Mouse (Mus musculus): Measurements from ENCODE around the gene Pon3. TPM values are rescaled to one million over a fixed set of nuclear protein-coding genes. Genes with fewer than 3 reads are reported as not detected.

Pon3 gene
- total RNA-seq (2014; fragmentation: Nextera tagmentation) (75.7 and 101 TPM in 2 replicates), total RNA-seq (2017) (48.2 and 48.5 TPM in 2 replicates), polyA plus RNA-seq (2012) (1.5 and 1.9 TPM in 2 replicates)

DNA sequence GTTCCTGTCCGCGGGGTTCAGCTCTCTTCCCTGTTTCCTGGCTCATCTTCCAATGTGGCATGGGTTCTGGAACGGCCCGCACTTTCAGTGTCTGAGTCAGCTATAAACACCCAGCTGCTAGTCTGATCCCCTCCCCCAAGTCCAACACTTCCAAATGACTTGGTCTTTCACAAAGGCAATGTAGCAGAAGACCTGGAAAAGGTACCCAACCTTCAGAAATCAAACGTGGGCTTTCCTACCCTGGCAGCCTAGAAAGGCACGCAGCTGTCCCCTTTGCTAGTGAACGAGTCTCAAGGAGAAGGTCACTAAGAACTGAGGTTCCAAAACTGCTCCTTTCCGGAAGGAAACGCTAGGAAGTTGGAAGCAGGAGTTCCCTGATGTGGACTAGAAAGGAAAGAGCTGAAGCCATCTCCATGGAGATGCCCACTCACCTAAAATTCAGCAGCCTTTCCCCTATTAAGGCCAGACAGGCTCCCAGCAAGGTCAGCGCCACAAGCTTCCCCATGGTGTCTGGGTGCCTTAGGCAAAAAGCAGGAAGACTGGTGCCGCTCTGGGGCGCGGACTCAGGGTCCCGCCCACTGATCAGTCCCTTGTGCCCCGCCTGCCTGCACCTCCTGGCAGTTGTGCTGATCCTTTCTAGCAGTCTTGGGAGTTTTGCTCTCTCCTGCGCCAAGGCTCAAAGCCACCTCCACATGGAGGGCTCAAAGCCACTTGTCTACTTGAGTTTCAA is at the start of gene Pon3:
Pon3 (minus strand) TSS at position 565 of the 730 bp plus-strand sequence.
- peak; percentile 69 for DNase-seq (ENCODE audit: low spot score)
- ATAC-seq (ENCODE audit: extremely low read depth, insufficient number of reproducible peaks, low FRiP score, poor library complexity, severe bottlenecking), result peak; percentile 97
- Histone ChIP-seq H3K27me3 (ENCODE audit: insufficient read depth, low read length) (no peaks in the 10 kb centered on the region), H3K9me3 (replicated peaks) (no peaks in the 10 kb centered on the region), H3K4me1 (ENCODE audit: insufficient read depth, low read depth, low read length) (peaks cover 42% of the 10 kb centered on the region), H3K36me3 (replicated peaks) (peaks cover 25% of the 10 kb centered on the region), H3K4me3 (ENCODE audit: low read depth, low read length) (peak within 1 kb of the TSS; percentile 71)
- TF ChIP-seq TAL1 (conservative IDR thresholded peaks at IDR 0.05; ENCODE audit: low read depth, low read length) (no peak), CTCF (IDR thresholded peaks at IDR 0.05; ENCODE audit: low read depth, low read length) (no peak), GATA1 (IDR thresholded peaks at IDR 0.05; ENCODE audit: borderline replicate concordance, low read length) (no peak), GATA2 (IDR thresholded peaks at IDR 0.05; ENCODE audit: borderline replicate concordance, low read depth, low read length) (no peak), POLR2AphosphoS5 (IDR thresholded peaks at IDR 0.05; ENCODE audit: insufficient replicate concordance, low read depth, low read length) (no peak)

DNA sequence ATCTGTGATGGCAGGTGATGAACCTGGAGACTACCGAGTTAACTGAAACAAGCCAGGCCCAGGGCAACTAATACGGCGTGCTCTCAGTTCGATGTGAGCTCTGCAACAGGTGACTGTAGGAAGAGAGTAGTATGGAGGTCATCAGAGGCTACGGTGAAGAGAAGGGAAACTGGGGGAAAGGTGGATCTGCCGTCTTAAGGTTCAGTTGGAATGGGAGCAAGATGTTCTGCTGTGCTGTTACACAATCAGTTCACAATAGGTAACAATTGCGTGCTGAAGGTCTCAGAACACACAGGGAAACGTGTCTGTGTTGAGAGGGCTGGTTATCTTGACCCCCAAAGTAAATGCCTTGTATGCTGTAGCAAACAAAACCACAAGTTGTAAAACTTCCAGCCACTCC is 48.9 kb upstream of the Pon3 start:
- ATAC-seq (ENCODE audit: extremely low read depth, insufficient number of reproducible peaks, low FRiP score, poor library complexity, severe bottlenecking), result no peak
- peaks cover 3% of the 10 kb centered on the region for H3K36me3 ChIP-seq (replicated peaks)
- TF ChIP-seq TAL1 (conservative IDR thresholded peaks at IDR 0.05; ENCODE audit: low read depth, low read length) (no peak), CTCF (IDR thresholded peaks at IDR 0.05; ENCODE audit: low read depth, low read length) (no peak), POLR2AphosphoS5 (IDR thresholded peaks at IDR 0.05; ENCODE audit: insufficient replicate concordance, low read depth, low read length) (no peak), GATA1 (IDR thresholded peaks at IDR 0.05; ENCODE audit: borderline replicate concordance, low read length) (no peak), GATA2 (IDR thresholded peaks at IDR 0.05; ENCODE audit: borderline replicate concordance, low read depth, low read length) (no peak)

DNA sequence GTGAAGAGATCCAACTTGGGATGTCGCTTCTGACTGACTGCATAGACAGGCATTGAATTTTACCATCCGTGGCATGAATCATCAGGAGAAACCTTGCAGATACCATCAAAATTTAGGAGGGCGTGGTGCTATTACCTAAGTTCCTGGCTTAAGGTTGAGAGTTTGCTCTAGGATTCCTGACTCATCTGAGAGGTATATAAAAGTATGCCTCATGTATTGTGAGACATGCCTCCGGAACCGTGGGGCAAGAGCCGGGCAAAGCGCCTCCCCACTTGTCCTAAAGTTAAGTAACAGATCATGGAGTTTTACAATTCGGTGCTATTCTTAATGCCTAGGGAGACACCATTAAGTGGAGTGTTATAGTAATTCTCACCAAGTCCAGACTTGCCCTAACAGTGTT is 44.5 kb upstream of the Pon3 start:
- ATAC-seq (ENCODE audit: extremely low read depth, insufficient number of reproducible peaks, low FRiP score, poor library complexity, severe bottlenecking), result no peak
- Histone ChIP-seq H3K4me3 (ENCODE audit: low read depth, low read length) (no peak overlapping the region), H3K9me3 (replicated peaks) (no peaks in the 10 kb centered on the region), H3K36me3 (replicated peaks) (peaks cover 9% of the 10 kb centered on the region), H3K4me1 (ENCODE audit: insufficient read depth, low read depth, low read length) (peaks cover 46% of the 10 kb centered on the region), H3K27me3 (ENCODE audit: insufficient read depth, low read length) (no peaks in the 10 kb centered on the region)
- DNase-seq (ENCODE audit: low spot score), result no peak
- no peak for TF ChIP-seq POLR2AphosphoS5 (IDR thresholded peaks at IDR 0.05; ENCODE audit: insufficient replicate concordance, low read depth, low read length)
- no peak for TF ChIP-seq GATA1 (IDR thresholded peaks at IDR 0.05; ENCODE audit: borderline replicate concordance, low read length)
- TF ChIP-seq TAL1 (conservative IDR thresholded peaks at IDR 0.05; ENCODE audit: low read depth, low read length), result no peak
- no peak for TF ChIP-seq GATA2 (IDR thresholded peaks at IDR 0.05; ENCODE audit: borderline replicate concordance, low read depth, low read length)
- no peak for TF ChIP-seq CTCF (IDR thresholded peaks at IDR 0.05; ENCODE audit: low read depth, low read length)

More for the DNA sequence above, 48.9 kb upstream of the Pon3 start:
- no peak overlapping the region for H3K4me3 ChIP-seq (ENCODE audit: low read depth, low read length)
- no peak for DNase-seq (ENCODE audit: low spot score)
- no peaks in the 10 kb centered on the region for H3K27me3 ChIP-seq (ENCODE audit: insufficient read depth, low read length)
- H3K9me3 ChIP-seq (replicated peaks), result no peaks in the 10 kb centered on the region
- H3K4me1 ChIP-seq (ENCODE audit: insufficient read depth, low read depth, low read length), result peaks cover 35% of the 10 kb centered on the region

DNA sequence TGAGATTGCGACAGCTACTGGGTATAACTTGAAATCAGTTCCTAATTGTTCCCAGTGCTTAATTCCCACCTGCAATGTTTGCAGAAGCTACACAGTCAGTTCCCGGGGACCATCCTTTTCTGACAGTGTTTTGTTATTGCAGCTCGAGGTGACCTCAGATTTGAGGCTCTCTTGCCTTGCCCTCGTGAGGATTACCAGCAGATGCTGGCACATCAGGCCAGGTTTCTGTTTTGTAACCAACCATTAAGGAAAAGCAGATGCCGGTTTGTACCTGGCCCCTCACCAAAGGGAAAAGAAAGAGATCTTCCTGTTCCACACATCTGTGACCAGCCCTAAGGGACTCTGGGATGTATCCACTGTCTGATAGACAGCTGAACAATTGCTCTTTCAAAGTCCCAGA is 43.5 kb upstream of the Pon3 start:
- H3K27me3 ChIP-seq (ENCODE audit: insufficient read depth, low read length), result no peaks in the 10 kb centered on the region

DNA sequence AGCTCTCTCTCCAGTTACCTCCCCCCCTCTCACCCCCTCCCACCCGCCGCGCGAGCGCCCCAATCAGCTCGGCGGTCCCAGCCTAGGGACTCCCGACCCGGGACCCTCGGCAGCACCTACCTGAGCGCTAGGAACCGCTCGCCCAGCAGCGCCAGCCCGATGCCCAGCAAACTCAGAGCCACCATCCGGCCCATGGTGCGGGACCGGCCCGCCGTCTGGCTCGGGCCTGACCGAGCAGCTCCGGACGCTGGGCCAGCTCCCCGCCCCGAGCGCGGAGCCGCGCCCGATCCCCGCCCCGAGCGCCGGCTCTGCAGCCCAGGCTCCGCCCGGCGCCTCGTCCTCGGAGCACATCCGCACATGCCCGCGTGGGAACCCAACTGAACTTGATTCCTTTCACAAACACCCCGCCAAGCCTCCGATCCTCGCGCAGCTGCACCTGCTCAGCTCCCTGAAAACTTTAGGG is 42.0 kb upstream of the Pon3 start, which contains the start of gene Pon2:
Pon2 (minus strand) TSS at position 364 of the 463 bp plus-strand sequence.
- no peak for TF ChIP-seq CTCF (IDR thresholded peaks at IDR 0.05; ENCODE audit: low read depth, low read length)
- TF ChIP-seq GATA1 (IDR thresholded peaks at IDR 0.05; ENCODE audit: borderline replicate concordance, low read length), result no peak
- no peak for TF ChIP-seq GATA2 (IDR thresholded peaks at IDR 0.05; ENCODE audit: borderline replicate concordance, low read depth, low read length)
- TF ChIP-seq TAL1 (conservative IDR thresholded peaks at IDR 0.05; ENCODE audit: low read depth, low read length), result no peak
- no peak for TF ChIP-seq POLR2AphosphoS5 (IDR thresholded peaks at IDR 0.05; ENCODE audit: insufficient replicate concordance, low read depth, low read length)
- H3K36me3 ChIP-seq (replicated peaks), result peaks cover 30% of the 10 kb centered on the region
- H3K4me3 ChIP-seq (ENCODE audit: low read depth, low read length), result peak within 1 kb of the TSS; percentile 78
- peaks cover 61% of the 10 kb centered on the region for H3K4me1 ChIP-seq (ENCODE audit: insufficient read depth, low read depth, low read length)
- peak; percentile 45 for ATAC-seq (ENCODE audit: extremely low read depth, insufficient number of reproducible peaks, low FRiP score, poor library complexity, severe bottlenecking)
- peak; percentile 69 for DNase-seq (ENCODE audit: low spot score)
- no peaks in the 10 kb centered on the region for H3K9me3 ChIP-seq (replicated peaks)
- H3K27me3 ChIP-seq (ENCODE audit: insufficient read depth, low read length), result no peaks in the 10 kb centered on the region

More for the DNA sequence above, 43.5 kb upstream of the Pon3 start:
- H3K4me3 ChIP-seq (ENCODE audit: low read depth, low read length), result no peak overlapping the region
- no peak for DNase-seq (ENCODE audit: low spot score)
- no peaks in the 10 kb centered on the region for H3K9me3 ChIP-seq (replicated peaks)
- H3K4me1 ChIP-seq (ENCODE audit: insufficient read depth, low read depth, low read length), result peaks cover 46% of the 10 kb centered on the region
- peaks cover 15% of the 10 kb centered on the region for H3K36me3 ChIP-seq (replicated peaks)
- ATAC-seq (ENCODE audit: extremely low read depth, insufficient number of reproducible peaks, low FRiP score, poor library complexity, severe bottlenecking), result no peak
- TF ChIP-seq CTCF (IDR thresholded peaks at IDR 0.05; ENCODE audit: low read depth, low read length) (no peak), POLR2AphosphoS5 (IDR thresholded peaks at IDR 0.05; ENCODE audit: insufficient replicate concordance, low read depth, low read length) (no peak), GATA2 (IDR thresholded peaks at IDR 0.05; ENCODE audit: borderline replicate concordance, low read depth, low read length) (no peak), TAL1 (conservative IDR thresholded peaks at IDR 0.05; ENCODE audit: low read depth, low read length) (no peak)

DNA sequence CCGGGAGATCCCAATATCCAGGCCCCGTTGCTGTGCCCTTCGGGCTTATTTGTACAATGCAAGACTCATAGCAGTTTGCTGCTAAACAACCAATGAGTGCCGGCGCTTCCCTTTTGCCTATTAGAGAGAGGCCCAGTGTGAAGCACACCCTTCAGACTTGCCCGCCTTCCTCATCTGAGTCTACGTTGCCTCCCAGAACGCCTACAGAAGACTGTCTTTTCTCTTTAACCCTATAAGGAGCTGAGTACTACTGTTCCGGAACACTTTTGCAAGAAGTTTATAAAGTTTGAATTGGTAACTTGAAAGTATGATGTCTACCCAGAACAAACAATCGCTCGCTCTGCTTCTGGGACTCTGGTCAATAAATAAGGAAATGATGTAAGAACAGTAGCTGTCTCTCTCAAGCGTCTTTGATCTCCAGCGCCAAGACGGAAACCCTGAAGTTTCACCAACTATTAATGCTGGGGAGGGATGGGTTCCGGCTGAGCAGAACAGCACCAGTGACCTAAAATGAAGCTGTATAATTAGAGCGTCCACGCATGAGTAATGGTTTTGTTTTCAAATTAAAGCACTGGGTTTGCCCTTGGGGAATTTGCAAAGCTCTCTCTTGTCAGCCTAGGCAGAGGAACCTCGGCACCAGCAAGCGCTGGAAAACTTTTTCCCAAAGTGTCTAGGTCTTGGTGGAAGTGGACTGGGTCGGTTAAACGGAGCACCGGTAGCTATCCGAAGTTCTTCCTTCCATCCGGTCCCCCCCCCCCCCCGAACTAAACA is 41.4 kb upstream of the Pon3 start:
- ATAC-seq (ENCODE audit: extremely low read depth, insufficient number of reproducible peaks, low FRiP score, poor library complexity, severe bottlenecking), result peak; percentile 88
- peak; percentile 66 for DNase-seq (ENCODE audit: low spot score)
- TF ChIP-seq GATA2 (IDR thresholded peaks at IDR 0.05; ENCODE audit: borderline replicate concordance, low read depth, low read length) (no peak), CTCF (IDR thresholded peaks at IDR 0.05; ENCODE audit: low read depth, low read length) (no peak), GATA1 (IDR thresholded peaks at IDR 0.05; ENCODE audit: borderline replicate concordance, low read length) (no peak), POLR2AphosphoS5 (IDR thresholded peaks at IDR 0.05; ENCODE audit: insufficient replicate concordance, low read depth, low read length) (no peak), TAL1 (conservative IDR thresholded peaks at IDR 0.05; ENCODE audit: low read depth, low read length) (no peak)
- Histone ChIP-seq H3K4me1 (ENCODE audit: insufficient read depth, low read depth, low read length) (peaks cover 67% of the 10 kb centered on the region), H3K36me3 (replicated peaks) (peaks cover 35% of the 10 kb centered on the region), H3K9me3 (replicated peaks) (no peaks in the 10 kb centered on the region), H3K4me3 (ENCODE audit: low read depth, low read length) (peak overlapping the region; percentile 78), H3K27me3 (ENCODE audit: insufficient read depth, low read length) (no peaks in the 10 kb centered on the region)
